Mouse (Mus musculus): ENCODE data around the gene Prss33.

DNA sequence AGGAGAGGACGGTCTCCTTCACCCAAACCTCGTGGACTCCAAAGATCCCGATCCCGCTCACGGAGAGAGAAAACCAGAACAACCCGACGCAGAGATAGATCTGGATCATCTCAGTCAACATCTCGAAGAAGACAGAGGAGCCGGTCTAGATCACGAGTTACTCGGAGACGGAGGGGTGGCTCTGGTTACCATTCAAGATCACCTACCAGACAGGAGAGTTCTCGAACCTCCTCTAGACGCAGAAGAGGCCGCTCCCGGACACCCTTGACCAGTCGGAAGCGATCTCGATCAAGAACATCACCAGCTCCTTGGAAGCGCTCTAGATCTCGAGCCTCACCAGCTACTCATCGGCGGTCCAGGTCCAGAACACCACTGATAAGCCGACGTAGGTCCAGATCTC lies 16.6 kb downstream of the Prss33 start:
- TF ChIP-seq POLR2A (IDR thresholded peaks at IDR 0.05; ENCODE audit: control insufficient read depth, low read depth, low read length) = no peak
- TF ChIP-seq CTCF (IDR thresholded peaks at IDR 0.05; ENCODE audit: control insufficient read depth, insufficient read depth, insufficient replicate concordance, low read depth, low read length) = no peak
